Mouse (Mus musculus) heart, adult 2 months (tissue): ENCODE results near the gene Ano1.

Experiments
- CTCF ChIP-seq: fragments of 200-600 bp; IDR thresholded peaks from 2 replicates; pipeline ENCODE4 v1.8.1; 2022; ENCODE audit warnings: antibody characterized with exemption, mild to moderate bottlenecking, moderate library complexity
- EP300 ChIP-seq: fragments of 200-500 bp; IDR thresholded peaks from 2 replicates; pipeline ENCODE4 v1.6.1; 2011; ENCODE audit warnings: low read depth, low read length, control low read depth; ENCODE audit not compliant: insufficient read depth
- POLR2A ChIP-seq: fragments of 200-500 bp; IDR thresholded peaks from 2 replicates; pipeline ENCODE4 v1.6.1; 2011; ENCODE audit warnings: mild to moderate bottlenecking, low read depth, low read length, control low read depth; ENCODE audit not compliant: insufficient read depth

- no peak for TF ChIP-seq POLR2A
- TF ChIP-seq CTCF = no peak
- TF ChIP-seq EP300 = no peak
These were observed 17.8 kb upstream of the Ano1 start for GRCm38 (mm10) chr7:144769434-144770080.
